Mouse (Mus musculus) CD4-positive, CD25-positive, alpha-beta regulatory T cell, adult 4 months (primary cell): ENCODE data around the gene Rps6. TPM values are rescaled to one million over a fixed set of nuclear protein-coding genes. Genes with fewer than 3 reads are reported as not detected.

Source experiments
- ATAC-seq: one replicate; pipeline ENCODE4 v1.8.0; 2017
- polyA plus RNA-seq, 2 experiments: library from polyadenylated mRNA; unstranded; fragments of 100-300 nt; shearing (Covaris generic); gene quantifications; one replicate each; pipeline ENCODE4 v1.2.1; 2017

Rps6 gene
- 1,000 to 10,000 TPM; 2,328 to 3,093 TPM for polyA plus RNA-seq

DNA sequence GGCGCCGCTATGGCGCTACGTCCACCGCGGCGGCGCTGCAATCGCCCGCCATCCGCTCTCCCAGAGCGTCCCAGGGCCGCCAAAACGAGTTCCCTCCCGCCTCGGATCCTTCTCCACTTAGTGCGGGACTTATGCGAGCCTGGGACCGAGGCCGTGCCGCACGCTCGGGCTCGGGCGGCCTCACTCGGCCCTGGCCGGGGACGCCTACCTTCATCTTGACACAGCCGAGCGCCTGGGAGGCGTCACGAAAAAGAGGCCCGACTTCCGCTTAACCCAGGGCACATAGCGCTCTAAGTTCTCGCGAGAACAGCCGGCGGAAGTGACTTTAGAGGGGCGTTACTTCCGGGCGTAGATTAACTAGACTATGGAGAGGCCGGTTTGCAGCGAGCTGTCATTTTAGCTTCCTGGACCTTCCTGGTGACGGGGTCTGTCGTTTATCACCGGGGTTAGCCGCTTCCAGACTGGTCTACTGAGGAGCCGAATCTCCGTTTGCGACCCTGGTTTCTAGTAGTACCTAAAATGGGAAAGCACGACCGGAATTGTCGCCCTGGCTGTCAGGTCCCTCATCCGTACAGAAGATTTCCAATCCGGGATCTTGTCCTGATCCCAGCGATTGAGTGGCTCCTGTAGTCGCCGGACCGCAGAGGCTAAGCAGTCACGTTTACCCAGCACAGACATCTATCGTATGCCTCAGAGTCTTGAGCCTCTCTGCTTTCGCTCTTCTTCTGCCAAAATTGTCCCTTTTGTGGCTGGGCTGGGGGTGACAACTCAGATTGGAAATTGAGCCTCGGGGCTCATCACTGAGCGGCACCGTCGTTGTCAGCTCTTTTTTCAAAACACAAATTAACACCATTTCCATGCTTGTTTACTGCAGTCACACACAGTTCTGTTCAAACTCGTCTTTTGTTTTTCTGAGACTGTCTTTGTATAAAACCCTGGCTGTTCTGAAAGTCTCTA is at the start of gene Rps6:
Gene Rps6, minus strand, starts transcription at position 300 of the 957 bp plus-strand sequence.
- peak; percentile 98 for ATAC-seq

- ATAC-seq, result no peak
Observed at GRCm38 (mm10) chr4:86905869-86906268, 48.7 kb upstream of the Rps6 start.

DNA sequence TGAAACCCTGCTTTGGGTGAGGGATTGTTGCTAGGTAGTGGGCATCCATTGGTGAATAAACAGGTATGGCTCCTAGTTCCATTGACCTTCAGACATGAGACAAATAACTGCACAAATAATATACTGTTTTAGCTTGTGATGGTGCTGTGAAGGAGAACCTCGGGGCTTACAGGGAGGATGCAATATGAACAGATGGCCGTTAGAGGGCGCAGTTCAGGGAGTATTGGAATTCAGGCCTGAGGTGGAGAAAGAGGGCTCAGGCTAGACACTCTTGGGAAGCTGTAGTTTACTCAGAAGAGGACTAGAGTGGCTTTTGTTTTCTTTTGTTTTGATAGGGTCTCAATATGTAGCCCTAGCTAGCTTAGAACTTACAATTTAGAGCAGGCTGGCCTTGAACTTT is 47.8 kb upstream of the Rps6 start:
- peak; percentile 23 for ATAC-seq

GRCm38 (mm10) chr4:86902351-86902750 is 45.1 kb upstream of the Rps6 start:
- no peak for ATAC-seq

- no peak for ATAC-seq
Observed at GRCm38 (mm10) chr4:86898791-86899474, 41.7 kb upstream of the Rps6 start.

DNA sequence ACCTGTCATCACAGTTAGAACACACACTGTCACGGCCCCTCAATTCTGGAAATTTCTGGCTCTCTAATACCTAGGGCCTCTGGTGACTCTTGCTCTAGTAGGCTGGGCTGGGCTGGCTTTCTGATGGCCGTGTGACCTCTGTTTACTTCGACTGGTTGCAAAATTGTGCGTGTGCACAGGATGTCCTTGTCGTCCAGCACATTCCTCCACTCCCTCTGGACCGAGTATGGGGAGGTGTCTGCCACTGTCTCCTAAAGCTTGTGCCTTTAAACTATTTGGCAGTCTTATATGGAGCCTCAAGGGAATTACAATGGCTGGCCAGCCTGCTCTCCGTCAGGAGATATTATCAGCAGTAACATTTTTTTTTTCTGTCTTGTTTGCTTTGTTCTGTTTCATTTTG is 40.2 kb upstream of the Rps6 start:
- ATAC-seq, result no peak

DNA sequence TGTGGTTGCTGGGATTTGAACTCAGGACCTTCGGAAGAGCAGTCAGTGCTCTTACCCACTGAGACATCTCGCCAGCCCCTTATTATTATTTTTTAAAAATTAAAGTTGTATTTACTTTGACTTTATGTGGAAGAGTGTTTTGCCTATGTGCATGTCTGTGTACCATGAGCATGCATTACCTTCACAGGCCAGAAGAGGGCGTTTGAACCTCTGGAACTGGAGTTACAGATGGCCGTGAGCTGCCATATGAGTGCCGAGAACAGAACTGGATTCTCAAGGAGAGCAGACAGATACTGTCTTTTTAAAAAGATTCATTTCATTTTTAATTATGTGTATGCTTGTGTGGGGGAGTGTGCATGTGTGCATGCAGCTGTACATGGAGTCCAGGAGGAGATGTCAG is 30.7 kb upstream of the Rps6 start:
- no peak for ATAC-seq

- ATAC-seq, result peak; percentile 82
Observed at GRCm38 (mm10) chr4:86886160-86886878, 29.1 kb upstream of the Rps6 start.

DNA sequence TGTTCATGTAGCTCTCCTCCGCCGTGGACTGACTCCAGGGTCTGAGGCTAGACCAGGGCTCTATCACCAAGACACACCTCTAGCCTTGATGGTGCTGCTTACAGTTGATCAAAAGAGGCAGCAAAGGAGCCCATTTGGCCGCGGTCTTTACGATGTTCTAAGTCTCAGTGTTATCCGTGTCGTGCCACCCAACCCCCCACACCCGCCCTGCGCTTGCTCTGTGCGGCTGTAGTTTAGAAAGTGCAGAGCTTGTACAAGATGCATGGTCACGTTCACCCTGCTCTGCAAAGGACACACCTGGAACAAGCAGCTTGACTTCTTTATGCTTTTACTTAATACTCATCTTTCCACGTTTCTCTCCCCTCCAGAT is 28.6 kb upstream of the Rps6 start:
- ATAC-seq, result peak; percentile 54

DNA sequence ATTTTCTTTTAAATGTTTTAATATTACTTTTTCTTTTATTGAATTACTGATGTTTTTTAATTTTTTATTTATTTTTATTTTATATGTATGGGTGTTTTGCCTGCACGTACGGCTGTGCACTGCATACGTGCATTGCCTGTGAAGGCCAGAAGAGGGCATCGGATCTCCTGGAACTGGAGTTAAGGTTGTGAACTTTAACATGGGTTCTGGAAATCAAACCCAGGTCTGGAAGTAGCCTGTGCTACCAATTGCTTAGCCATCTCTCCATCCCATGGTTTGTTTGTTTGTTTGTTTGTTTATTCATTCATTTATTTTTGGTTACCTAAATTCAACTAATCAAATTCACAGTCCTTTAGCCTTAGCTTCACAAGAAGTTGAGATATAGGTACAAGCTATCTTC is 27.7 kb upstream of the Rps6 start:
- peak; percentile 48 for ATAC-seq

GRCm38 (mm10) chr4:86882413-86882812 is 25.2 kb upstream of the Rps6 start:
- no peak for ATAC-seq

GRCm38 (mm10) chr4:86881178-86881577 is 24.0 kb upstream of the Rps6 start:
- ATAC-seq, result no peak

DNA sequence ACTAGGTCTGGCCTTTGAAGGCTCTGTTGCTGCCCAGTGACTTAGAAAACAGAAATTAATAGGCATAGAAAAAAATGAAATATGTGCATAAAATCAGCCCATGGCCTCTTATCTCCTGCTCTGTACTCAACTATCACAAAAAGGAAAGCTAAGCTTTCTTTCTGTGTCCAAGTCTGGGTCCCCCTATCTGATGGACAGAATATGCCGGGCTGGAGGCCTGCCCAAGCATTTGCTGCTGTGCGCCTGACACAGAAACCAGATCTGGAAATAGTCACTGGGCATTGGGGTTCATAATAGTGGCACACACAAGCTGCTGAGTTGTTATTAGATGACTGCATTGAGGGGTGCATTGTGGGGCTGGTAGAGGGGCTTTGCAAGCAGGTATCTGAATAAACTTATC is 22.3 kb upstream of the Rps6 start:
- ATAC-seq, result no peak

DNA sequence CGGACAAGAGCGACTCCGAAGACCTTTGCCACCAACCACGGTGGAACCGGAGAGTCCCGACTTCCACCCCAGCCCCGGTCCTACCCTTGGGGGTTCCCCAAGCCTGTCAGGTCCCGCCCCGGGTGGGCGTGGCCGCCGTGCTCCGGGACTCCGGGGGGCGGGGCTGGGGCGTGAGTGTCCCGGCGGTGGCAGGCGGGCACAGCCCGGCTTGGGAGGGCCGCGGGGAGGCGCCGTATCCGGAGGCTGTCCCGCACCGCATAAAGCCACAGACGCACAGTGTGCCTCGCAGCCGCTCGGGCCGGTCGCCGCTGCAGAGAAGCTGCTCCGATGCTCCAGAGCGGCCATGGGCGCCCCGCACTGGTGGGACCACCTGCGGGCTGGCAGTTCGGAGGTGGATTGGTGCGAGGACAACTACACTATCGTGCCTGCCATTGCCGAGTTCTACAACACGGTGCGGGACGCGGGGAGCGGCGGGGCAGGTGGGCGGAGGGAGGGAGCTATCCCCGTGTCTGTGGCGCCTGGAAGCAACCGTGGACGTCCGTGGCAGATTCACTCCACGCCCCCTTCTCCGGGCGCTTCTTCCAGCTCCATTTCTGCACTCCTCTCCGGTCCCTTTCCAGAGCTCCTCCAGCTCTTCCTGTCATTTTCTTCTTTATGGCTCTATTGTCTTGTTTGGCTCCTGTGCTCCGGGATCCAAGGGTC is 17.1 kb upstream of the Rps6 start, which contains the start of gene Acer2:
Gene Acer2, plus strand, starts transcription at position 251 of the 702 bp plus-strand sequence.
- peak; percentile 88 for ATAC-seq

- no peak for ATAC-seq
Observed at GRCm38 (mm10) chr4:86873072-86873471, 15.9 kb upstream of the Rps6 start.

GRCm38 (mm10) chr4:86871988-86872387 is 14.8 kb upstream of the Rps6 start:
- ATAC-seq, result no peak

- no peak for ATAC-seq
Observed at GRCm38 (mm10) chr4:86864087-86864486, 6.9 kb upstream of the Rps6 start.

DNA sequence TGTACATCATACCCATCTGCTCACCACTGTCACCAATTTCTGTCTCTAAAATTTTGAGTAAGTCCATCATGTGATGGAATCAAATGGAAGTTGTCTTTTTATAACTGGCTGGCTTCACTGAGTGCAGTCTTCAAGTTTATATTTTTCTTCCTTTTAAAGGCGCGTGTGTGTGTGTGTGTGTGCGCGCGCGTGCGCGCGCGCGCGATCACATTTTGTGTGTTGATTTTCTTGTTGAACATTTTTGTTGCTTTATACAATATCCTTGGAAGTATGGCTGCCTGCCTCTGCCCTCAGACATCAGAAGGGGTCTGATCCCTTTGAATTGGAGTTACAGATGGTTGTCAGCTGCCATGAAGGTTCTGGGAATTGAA is 843 bp upstream of the Rps6 start:
- ATAC-seq, result no peak

DNA sequence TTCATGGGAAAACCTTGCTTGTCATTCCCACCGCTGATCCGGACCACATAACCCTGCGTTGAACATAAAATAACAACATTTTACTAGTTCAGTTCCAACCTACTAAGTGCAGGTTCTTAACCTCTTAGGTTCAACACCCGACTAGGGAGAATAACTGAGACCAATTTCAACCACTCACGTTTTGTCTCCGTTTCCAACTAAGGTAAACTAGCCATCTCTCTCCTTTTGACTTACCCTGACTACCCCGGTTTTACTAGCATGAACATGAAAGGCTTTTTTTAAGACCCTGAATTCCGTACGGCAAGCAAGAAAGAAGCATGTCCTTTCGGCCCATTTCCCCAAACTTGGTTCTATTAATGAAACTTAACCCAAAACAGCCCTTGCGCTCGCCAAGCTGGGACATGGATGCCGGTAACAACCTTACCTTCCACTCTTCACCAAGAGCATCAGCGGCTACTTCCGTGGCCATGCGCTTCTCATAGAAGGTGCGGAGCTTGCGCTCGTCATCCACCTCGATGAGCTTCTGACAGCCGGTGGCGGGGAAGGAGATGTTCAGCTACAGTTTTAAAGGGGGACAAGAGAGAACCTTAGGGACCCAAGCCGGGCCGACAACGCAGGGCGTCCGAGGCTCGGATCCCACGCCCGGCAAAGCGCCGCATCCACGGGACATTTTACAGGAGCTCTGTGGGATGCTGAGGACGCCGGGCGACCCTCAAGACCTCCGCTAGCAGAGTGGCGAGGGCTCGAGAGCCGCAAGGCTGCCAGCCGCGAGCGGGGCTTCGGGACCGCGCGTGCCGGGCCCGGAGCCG is 704 bp downstream of the Rps6 start:
- ATAC-seq, result peak; percentile 12

DNA sequence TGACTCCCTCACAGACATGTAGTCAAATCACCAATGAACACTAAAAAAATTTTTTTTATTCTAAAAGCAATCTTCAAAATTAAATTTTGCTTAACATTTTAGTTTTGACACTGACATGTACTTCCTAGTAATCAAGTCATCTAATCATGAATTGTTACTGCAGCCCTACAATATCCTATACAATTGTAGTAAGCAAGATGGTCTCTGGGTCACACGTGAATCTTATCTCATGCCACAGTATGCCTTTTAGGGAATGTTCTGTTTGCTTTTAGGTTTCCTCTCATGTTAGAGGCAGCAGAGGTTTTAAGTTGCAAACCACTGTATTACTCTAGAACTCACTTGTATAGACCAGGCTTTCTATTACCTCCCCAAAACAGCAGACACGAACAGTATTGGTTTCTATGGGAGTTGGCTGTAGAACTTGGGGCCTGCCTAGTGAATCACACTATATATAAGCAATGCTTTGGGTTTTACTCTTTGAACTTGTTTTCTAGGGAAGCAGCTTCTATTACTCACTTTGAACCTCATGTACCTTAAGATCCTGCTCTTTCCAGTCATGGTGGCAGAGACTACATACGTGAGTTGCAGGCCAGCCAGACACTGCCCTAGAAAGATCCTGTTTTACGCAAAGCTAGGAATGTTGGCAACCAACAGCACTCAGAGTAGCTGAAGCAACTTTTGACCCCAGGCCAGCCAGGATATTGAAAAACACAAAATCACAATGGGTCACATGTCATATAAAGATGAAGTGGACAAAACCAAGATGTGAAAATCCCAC is 4.2 kb downstream of the Rps6 start:
- no peak for ATAC-seq

DNA sequence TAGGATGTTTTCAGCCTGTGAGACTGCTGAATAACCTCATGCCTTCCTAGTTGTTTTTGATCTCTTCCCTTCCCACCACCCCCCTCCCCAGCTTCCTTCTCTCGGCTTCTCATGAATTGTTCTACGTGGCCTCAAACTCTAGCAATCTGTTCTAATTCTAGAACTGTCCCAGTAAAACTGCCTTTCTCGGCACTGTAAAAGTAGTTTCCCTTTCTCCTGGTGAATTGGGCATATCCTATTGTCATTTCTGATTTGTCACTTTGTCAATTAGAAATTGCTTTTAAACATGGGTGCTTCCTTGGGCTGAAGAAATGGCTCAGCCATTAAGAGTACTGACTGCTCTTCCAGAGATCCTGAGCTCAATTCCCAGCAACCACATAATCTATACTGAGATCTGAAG is 5.2 kb downstream of the Rps6 start:
- ATAC-seq, result no peak
